Mouse (Mus musculus) activated CD4-positive, CD25-positive, alpha-beta regulatory T cell, adult 4 months (primary cell): ENCODE data around the gene Clasp1. TPM values are rescaled to one million over a fixed set of nuclear protein-coding genes. Genes with fewer than 3 reads are reported as not detected.

Source experiments
- ATAC-seq: one replicate; pipeline ENCODE4 v1.8.0; 2017
- polyA plus RNA-seq, 2 experiments: library from polyadenylated mRNA; unstranded; fragments of 100-300 nt; shearing (Covaris generic); gene quantifications; one replicate each; pipeline ENCODE4 v1.2.1; 2017

The Clasp1 gene
- polyA plus RNA-seq, 2 experiments from 2014 or later: 36.6 to 44.9 TPM

DNA sequence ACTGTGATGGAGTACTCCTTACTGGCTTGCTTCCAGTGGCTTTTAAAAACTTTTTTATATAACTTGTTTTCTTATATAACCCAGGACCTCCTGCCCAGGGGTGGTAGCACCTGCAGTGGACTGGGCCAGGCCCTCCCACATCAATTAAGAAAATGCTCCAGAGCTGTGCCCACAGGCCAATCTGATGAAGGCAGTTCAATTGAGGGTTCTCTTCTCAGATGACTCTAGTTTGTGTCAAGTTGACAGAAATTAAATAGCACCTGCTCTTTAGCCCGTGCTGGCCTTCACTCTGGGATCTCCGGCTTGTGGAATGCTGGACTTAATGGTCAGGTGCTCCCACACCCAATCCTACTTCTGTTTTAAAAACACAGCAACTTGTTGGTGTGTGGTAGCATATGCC lies 112.8 kb downstream of the Clasp1 start:
- no peak for ATAC-seq

DNA sequence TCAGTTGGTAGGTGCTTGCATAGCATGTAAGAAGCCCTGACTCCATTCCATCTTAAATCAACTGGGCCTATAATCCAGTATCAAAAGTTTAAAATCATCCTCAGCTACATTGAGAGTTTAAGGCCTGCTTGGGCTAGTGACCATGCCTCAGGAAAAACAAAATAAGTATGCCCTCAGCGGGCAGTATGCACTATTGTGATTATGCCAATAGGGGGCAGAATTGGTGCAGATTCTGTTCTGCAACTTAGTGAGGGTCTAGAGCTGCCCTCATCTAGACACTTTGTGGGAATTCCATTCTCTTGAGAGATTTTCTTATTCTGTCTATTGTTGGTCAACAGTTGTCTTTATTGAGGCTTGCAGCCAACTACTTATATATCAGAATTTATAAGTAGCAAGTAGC lies 116.9 kb downstream of the Clasp1 start:
- no peak for ATAC-seq

DNA sequence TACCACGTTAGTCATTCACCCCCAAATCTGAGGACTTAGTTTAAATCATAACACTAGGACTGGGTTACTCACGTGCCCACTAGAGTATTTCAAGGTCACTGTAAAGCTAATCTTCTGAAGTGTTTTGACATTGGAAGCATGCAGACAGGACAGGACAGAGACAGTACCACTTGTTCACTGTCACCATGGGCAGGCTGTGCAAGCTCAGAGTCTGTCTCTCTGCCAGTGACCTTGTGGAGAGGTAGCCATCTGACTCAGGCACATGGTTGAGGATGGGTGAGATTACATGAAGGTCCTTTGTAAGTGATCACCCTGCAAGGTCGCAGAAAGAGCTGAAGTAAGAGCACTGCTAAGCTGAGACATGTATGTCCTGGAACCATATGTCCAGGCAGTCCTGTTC lies 122.1 kb downstream of the Clasp1 start:
- no peak for ATAC-seq

DNA sequence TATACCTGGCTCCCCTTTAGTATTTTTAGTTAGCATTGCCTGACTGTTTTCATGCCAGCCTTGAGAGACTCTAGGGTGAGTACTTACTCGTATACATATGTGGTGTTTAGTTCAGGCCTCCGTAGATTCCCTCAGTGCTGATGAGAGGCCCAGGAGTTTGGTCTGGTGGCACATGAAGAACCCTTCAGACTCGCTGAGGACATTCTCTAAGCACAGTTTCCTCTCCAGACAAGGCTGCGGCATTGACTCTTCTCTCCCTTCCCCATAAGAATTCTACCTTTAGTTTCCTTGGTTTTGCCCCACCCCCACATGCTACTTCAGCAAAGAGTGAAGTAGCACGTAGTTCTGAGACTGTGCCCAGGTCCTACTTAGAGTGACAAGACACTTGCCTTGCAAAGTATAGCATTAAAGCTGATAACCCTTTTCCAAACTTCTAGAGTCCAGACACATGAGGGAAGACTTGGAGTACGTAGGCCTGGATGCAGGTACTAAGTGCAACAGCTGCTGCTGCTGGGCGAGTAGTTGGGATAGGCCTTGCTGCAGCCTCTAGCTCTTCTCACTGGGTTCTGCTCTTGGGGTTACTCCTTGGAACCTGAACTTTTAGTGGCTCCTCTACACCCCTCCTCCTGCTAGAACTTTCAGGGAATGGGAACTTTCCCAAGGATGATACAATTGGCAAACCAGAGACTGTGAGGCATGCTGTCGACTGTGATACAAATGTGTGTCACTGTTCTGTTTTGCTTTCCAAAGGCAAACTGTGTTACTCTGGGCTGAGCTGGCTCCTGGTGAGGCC lies 123.1 kb downstream of the Clasp1 start:
- ATAC-seq: no peak

DNA sequence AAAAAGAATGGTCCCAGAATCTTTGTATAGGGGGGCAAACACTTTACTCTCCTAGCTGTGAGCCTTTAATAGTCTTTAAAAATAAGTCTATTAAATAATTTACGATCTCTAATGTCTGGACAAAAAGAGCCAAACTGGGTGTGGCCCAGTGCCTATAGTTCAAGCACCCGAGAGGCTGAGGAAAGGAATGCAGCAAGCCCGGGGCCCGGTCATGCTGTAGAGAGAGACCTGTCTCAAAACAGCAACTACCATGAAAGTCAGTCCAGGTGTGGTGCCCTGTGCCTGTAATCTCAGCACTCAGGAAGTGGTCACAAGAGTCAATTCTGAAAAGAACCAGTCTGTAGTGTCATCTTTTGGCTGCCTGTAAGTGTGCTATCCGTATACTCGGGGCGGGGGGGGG lies 127.4 kb downstream of the Clasp1 start:
- ATAC-seq: no peak

DNA sequence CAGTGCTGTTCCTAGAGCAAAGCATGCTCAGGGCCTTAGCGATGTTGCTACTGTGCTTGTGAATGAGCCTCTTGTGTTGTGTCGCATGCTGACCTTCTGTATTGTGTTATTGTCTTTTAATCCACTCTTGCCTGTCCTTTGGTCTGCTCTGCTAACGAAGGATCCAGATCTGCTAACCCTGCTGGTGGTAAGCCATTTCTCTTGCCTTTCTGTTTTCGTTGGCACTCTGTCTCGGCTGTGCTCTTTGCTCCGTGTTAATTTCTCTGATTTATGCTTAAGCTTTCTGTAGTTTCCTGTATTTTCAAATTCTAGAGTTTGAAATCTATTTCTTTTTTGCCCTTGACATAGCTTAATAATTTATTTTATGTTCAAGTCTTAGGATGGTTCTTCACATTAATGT lies 134.3 kb downstream of the Clasp1 start:
- ATAC-seq: no peak

DNA sequence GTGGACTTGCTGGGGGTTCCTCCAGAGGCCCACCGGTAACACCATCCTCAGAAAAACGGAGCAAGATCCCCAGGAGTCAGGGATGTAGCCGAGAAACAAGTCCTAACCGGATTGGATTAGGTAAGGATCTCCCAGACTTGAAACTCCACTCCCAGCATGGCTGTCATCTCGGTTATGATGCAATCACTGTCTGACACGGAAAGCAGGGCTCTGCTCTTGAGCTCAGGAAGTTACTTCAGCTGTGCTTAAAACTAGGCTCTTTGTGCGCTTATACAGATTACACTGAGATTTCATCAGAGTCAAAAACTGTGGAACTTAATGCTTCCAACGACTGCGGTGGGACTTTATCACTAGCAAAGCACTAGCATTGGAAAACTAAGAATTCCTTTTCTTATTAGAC lies 136.5 kb downstream of the Clasp1 start:
- no peak for ATAC-seq

DNA sequence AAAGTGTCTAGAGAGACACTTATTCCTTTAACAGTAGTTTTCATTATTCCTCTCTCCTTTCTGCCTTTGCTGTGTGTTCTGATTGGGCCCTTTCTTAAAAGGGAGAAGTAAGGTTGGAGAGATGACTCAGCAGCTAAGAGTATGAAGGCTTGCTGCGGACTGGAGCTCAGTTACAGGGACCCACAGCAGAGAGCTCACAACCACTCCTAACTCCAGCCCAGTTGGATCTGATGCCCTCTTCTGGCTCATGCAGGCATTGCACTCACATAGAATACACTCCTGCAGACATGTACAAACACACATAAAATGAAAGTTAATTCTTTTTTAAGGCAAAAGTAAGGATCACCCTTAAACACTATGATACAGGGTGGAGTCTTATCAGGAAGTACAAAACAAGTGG lies 140.4 kb downstream of the Clasp1 start:
- ATAC-seq: no peak

DNA sequence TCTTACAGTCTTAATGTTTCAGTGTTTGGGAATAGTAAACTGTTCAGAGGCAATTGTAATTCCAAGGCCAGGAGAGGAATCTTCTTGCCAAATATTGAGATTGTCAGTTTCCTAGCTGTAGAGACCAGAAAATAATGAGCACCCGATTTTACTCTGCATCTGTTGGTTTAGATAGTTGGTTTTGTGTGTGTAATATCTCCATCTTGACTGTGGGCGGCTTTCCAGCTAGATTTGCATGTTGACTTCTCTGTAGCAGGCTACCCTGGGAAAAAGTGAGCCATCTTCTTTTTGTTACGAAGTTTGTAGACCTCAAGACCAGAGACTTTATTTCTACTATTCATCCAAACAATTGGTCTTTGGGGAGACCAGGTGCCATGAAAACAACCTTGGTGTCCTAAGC lies 142.4 kb downstream of the Clasp1 start:
- ATAC-seq: no peak

DNA sequence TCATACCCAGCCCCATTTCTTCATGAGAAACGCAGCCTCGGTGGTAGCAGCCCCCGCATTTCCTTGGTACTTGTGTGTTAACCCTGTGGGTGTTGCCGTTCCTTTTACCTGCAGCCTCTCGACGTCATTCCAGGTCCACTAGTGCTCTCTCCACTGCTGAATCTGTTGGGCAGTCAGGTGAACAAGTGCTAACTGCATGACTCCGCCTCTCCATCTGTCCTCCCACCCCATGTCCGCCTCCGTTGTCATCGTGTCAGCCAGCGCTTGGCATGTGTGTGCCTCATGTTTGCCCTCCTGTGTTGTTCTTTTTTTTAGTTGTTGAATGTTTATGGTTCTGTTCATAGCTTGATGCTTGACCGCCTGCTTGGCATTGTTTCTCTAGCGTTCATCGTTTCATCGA lies 147.2 kb downstream of the Clasp1 start:
- ATAC-seq: no peak

DNA sequence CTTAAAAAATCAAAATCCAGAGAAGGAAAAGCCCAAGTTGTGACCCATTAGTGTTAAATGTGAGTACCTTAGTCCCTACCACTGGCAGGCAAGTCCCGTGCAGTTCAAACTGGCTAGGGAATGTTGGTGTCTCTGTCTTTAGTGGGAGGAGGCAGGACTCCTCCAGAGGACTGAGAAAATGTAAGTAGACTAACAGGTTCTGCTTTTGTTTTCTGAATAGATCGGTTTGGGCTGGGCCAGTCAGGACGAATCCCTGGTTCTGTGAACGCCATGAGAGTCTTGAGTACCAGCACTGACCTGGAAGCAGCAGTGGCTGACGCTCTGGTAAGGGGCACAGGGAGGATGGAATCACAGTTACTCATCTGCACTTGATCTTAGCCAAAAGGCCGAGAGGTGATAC lies 150.2 kb downstream of the Clasp1 start:
- no peak for ATAC-seq

DNA sequence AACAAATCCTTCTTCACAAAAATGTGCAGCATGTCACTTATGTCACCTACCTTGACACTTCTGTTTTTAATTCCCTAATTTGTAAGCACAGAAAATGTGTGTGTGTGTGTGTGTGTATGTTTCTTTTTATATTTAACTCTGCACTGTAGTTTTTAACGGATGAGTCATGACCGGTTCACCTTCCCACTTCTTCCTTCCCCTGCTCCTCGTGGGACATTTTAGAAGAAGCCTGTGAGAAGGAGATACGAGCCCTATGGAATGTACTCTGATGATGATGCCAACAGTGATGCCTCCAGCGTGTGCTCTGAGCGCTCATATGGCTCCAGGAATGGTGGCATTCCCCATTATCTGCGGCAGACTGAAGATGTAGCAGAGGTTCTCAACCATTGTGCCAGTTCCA lies 154.0 kb downstream of the Clasp1 start:
- no peak for ATAC-seq

DNA sequence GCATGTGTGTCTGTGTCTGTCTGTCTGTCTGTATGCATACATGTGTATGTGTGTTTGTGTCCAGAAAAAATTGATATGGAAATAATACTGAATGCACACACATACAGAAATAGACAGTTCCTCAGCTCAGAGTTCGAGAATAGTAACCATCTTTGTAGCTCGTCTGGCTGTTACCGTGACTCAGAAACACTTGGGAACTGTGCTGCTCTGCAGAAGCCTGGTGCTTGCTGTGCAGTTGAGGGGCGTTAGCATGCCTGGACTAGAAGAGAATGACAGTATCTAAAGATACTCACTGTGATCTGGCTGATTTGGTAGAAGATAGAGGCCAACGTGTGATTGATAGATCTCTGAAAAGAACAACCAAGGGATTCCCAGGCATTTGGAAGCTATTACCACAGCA lies 159.9 kb downstream of the Clasp1 start:
- no peak for ATAC-seq

DNA sequence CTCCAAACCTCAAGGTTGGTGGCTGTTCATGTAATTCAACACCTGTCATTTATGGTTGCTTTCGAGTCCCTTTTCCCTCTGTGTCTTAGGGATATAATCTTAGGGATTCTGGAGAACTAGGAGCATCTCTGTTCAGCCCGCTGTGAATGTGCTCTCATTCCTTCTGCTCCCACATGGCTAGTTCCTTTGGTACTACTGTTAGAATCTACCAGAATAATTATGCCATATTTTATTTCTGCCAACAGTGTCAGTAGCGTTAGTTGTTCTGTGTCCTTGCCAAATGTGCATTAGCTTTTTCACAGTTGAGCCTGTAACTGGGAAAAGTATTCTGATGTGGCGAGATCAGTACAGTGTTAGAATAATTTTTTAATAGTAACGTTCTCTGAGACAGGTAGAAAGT lies 162.3 kb downstream of the Clasp1 start:
- ATAC-seq: no peak

DNA sequence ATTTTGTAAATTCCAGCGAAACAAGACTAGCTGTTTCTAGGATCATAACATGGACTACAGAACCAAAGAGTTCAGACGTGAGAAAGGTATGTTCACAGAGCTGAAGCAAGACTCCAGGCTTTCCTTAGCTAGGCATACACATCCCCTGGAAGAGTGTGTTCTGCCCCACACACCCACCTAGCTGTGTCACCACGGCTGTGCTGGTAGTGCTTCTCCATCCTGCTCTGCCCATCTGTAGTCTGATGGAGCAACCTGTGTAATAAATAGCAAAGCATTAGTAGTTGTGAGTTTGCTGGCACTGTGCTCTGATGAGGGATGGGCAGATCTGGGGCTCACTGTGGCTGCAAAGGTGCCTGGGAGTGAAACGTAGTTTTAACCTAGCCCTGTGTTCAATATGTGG lies 163.2 kb downstream of the Clasp1 start:
- no peak for ATAC-seq

DNA sequence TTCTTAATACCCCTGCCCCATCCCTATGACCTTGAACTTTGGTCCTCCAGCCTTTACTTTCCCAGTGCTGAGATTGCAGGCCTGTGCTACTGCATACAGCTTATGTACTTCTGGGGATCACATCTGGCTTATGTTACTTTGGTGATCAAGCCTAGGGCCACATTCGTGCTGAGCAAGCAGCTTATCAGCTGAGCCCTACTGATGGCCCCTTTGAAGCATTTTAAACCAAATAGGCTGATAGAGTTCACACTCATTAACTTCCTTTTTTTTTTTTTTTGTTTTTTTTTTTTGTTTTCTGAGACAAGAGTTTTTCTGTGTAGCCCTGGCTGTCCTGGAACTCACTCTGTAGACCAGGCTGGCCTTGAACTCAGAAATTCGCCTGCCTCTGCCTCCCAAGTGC lies 164.2 kb downstream of the Clasp1 start:
- ATAC-seq: no peak

DNA sequence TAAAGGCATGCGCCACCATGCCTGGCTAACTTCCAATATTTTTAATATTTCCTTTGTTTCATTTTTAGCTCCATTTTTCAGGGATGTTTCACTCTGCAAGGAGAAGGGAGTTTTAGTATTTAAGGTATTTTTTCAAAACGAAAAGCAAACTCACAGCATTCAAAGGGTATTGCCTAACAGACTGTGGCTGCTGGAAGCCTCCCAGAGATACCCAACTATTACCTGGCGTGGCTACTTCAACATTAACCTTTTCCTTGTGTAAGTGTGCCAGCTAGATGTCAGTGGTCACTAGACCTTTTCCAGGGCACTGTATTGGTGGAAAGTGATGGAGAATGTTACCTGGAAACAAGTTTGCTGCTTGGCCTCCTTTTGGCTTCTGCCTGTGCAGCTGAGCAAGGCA lies 164.6 kb downstream of the Clasp1 start:
- no peak for ATAC-seq

DNA sequence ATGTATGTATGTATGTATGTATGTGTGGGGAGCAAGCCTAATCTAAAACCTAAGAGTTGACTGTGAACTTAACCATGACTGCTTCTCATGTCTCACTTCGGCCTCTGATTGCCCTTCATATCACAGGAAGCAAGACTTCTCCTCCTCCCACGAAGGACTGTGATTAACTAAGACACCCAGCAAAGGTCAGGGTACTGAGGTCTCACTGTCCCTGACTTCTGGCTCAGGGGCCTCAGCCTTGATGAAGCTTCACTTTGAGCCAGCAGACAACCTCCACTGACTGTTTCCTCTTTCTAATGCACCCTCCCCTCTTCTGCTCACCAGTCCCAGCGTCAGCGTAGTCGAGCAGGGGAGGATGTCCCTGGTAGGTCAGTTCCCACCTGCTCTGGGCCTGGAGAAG lies 166.1 kb downstream of the Clasp1 start:
- ATAC-seq: no peak

DNA sequence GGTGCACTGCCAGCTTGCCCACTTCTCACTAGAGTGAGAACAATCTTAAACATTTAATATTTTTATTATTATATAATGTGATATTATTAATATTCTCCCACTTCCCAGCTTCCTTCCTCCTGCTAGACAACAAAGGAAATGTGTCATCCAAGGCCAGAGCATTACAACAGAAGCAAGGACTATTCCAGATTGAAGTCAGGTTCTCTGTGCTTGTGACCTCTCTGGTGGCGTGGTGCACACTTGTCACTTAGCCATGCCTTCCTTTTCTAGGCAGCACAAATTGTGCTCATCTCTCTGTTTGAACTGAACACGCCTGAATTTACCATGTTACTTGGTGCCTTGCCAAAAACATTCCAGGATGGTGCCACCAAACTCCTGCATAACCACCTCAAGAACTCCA lies 170.9 kb downstream of the Clasp1 start:
- no peak for ATAC-seq

DNA sequence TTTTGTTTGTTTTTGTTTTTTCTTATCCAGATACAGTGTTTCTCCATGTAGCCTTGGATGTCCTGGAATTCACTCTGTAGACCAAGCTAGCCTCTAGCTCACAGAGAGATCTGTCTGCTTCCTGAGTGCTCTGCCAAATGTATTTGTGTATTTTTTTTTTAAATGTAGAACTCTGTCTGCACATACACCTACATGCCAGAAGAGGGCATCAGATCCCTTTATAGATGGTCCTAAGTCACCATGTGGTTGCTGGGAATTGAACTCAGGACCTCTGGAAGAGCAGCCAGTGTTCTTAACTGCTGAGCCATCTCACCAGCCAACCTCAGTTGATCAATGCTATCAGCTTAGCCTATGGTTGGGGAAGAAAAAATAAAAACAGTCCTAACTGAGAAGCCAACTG lies 175.7 kb downstream of the Clasp1 start:
- no peak for ATAC-seq

DNA sequence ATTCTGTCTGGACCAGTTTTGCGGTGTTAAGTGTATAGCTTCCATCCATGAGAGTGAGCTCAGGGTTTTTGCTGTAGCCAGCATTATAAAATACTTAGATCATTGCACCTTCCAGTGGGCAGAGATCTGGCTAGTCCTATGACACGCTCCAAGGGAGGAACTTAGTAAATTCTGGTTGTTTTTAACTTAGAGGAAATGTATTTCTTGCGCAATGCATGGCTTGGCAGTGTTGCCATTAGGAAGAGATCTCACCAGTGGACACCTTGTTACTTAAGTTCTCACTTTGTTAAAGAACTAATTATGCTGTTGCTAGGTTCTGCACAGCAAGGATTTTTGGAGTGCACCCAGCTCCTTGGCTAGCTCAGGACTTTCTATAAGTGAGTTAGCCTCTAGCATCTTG lies 178.8 kb downstream of the Clasp1 start:
- ATAC-seq: no peak

DNA sequence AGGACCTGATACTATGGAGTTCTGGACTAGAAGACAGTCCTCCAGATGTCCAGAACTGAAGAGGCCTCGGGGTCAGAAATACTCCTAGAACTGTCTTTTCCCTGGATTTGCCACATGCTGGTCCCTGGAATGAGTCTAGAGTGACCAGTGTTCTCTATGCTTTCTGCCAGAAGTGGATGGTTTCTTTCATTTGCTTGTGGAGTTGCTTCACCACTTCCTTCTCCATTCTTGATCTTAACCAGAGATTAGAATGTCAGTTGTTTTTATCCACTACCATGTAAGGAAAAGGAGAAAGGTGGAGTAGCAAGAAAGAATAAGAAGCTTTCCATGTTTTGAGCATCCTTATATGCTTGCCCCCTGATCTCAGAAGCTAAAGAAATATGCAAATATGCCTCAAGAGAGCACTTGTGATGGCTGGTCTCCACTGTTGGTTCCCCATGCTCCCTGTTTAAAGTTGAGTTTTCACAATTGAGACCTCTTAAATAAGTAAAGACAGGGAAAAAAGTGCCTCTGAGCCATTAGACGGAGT lies 191.4 kb downstream of the Clasp1 start:
- ATAC-seq: no peak

DNA sequence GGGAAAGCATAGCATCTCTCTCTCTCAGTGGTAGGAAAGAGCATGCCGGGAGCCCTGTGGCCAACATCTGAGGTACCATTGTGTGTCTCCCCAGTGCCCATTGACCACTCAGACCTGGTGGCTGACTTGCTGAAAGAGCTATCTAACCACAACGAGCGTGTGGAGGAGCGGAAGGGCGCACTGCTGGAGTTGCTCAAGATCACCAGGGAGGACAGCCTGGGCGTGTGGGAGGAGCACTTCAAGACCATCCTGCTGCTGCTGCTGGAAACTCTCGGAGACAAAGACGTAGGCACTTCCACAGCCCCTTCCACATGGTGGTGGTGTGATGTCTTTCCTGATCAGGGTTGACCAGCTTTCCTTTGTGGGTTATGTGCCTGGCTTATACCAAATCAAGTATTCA lies 192.3 kb downstream of the Clasp1 start:
- ATAC-seq: no peak

DNA sequence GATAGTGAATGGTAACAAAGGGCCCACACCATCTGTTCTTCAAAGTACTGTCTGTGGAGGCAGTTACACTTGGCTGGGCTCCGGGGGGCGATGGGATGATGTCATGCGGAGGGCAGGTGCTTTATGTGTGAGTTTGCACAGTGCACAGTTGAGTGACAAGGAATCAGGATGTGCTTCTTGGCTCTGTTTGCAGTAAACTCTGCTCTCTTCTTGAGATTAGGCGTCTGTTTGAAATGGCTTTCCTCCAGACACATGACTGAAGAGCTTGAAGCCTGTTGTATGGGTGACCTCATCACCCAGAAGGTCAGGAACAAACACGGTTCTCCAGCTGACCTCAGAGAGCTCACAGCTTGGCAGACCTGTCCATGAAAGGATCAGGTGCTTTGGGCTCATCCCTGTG lies 200.9 kb downstream of the Clasp1 start:
- no peak for ATAC-seq

DNA sequence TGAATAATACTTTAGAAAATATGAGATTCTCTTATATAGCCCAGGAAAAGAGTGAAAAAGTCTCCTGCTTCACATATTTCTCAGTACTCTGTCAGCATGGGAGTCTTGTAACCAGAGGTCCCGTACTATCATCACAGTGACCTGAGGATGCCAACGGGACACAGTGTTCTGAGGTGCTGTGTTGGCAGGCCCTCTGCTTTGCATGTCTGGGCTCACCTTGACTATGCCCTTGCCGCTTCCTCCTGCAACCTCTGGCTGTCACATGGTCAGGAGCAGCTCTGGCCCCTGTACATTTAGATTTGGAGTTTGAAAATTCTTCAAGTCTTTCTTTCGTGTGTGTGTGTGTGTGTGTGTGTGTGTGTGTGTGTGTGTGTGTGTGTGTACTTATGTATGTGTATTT lies 204.1 kb downstream of the Clasp1 start:
- no peak for ATAC-seq
